Mouse (Mus musculus) adipocyte (in vitro differentiated cells): Measurements from ENCODE around the gene Nebl.

Source experiments
- DNase-seq: peaks from one replicate; pipeline ENCODE4 v3.0.0-alpha.2; 2016; ENCODE audit warnings: low spot score

Gene Nebl

GRCm38 (mm10) chr2:17515686-17516085 is 215.6 kb downstream of the Nebl start:
- DNase-seq, result no peak

DNA sequence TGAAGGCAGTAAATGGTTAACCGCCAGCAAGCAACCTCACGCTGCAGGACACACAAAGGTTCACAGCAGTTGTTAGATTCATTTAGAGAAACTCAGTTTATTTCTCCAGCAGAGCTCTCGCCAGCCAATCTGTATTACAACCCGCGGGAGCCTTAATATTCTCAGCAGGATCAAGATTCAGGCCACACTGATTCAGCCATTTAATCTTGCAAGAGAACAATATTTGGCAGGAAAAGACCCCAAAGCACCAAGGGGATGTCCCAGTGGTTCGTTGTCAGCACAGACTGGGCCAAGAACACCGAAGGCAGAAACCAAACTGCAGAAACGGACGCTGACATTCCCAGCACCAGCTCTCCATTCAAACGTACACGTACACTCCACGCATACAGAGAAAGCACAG is 216.5 kb downstream of the Nebl start:
- DNase-seq, result no peak

GRCm38 (mm10) chr2:17509942-17510341 is 221.3 kb downstream of the Nebl start:
- no peak for DNase-seq

GRCm38 (mm10) chr2:17507362-17507761 is 223.9 kb downstream of the Nebl start:
- DNase-seq, result no peak

DNA sequence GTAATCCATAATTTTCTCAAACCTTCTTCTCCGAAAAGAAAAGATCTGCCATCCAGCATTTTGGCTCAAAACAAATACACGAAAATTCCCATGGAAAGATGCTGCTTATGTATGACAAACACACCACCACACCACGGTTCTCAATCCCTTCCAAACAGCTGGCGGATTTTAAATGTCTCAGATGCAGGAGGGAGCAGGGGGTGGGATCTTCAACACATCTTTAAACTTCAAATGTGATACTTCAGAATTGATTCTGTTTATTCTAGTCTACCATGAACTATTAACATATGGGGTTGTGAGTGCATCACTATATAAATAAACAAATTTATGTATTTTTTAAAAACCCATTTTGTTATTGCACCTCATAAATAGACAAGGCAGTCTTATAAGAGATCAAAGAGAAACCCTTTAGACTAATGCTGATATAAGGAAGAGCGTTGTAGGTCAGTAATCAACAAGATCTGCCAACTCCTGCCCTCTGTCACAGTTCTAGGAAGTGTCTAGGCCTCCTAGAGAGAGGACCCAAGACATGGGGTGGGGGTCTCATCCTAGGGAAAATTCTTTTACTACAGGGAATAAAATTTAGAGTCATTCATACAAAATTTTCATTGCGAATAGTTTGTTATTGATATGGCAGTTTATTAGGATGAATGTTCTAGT is 227.0 kb downstream of the Nebl start:
- DNase-seq, result no peak

GRCm38 (mm10) chr2:17501075-17501474 is 230.2 kb downstream of the Nebl start:
- no peak for DNase-seq

DNA sequence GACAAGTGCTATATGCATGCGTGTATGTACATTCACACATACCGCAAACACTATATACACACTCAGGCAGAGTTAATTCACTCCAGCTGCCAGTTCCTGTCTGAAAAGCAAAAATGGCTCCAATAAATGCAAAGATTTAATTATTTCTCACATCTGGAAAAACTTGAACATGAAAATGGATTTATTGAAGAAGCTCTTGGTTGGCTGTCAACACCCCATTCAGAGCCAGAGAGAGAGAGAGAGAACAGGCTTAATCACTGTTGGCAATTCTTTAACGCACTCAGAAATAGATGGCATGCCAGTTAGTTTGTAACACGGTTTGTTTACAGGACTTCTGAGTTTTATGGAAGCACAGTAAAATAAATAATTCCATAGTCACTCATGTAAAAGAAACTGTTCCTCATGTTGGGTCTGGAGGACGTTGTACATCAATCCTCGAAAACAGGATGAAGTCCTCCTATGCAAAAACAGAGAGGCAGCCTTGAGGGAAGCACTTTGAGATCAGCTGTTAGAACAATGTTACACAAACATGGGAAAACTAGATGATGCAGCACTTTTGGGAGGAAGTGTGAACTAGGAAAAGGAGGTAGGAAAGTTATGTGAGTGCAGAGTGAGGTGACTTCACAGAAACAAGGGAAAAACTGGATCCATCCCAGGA is 265.6 kb downstream of the Nebl start:
- no peak for DNase-seq

- no peak for DNase-seq
Measured at GRCm38 (mm10) chr2:17460434-17460833, 270.8 kb downstream of the Nebl start.

- no peak for DNase-seq
Measured at GRCm38 (mm10) chr2:17453676-17454075, 277.6 kb downstream of the Nebl start.

DNA sequence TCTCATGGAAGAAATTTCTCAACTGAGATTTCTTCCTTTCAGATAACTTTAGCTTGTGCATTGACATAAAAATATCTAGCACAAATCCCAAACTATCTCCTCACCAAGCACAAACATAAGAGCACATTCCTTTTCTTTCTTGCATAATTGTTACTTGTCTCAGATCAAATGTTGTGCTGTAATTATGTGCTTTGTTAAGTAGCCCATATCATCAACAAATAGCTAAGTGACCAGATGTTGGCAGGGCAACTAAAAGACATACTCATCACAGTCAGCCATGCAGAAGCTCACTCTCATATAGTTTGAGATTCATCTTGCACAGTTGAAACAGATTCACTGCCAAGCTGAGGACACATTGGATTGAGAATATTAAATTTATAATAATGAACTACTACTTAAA is 282.9 kb downstream of the Nebl start:
- no peak for DNase-seq

DNA sequence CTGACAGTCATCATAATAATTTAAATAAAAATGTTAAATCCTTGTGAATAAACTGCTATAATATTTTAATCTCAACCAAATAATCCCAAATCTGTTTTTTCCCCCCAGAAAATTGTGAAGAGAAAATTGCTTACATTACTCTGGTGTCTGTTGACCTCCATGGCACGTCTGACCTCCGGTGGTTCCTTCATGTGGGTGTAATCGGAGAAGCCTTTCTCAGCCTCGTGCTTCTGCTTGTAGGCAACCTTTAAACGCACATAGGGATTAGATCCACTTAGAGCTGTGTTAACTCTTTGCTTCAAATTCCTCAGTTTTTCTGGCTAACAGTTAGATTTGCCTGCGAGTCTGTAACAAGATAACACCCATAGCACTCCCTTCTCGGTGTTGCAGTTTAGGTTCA is 287.7 kb downstream of the Nebl start:
- DNase-seq, result no peak

- DNase-seq, result no peak
Measured at GRCm38 (mm10) chr2:17438317-17438716, 292.9 kb downstream of the Nebl start.

DNA sequence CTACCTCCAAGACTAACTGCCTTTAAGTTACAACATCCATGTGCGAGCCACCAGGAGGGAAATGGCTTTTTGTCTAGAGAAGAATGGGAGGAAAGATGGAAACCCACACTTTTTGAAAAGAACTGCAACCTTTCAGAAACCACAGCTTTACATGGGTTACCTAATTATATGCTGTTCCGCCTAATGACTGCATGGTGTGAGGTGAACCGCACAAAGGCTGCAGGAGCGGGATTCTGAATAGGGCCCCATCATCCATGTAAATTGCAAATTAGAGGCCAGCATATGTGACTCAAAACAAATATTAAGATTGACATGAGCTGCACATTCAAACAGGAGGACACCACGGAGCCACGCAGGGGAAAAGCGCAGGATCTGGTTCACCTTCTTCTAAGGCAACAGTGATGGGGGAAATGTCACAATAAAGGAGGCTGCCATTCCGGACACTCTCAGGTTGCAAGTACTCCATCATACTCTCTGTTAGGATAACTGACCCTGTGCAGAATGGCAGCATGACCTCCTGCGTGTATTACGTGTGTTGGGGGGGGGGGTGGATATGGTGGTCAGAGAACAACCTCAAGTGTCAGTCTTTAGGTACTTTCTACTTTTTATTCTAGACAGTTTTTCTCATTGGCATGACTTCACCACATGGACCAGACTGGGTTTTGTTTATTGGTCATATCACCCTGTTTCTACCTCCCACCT is 294.4 kb downstream of the Nebl start:
- DNase-seq, result no peak

DNA sequence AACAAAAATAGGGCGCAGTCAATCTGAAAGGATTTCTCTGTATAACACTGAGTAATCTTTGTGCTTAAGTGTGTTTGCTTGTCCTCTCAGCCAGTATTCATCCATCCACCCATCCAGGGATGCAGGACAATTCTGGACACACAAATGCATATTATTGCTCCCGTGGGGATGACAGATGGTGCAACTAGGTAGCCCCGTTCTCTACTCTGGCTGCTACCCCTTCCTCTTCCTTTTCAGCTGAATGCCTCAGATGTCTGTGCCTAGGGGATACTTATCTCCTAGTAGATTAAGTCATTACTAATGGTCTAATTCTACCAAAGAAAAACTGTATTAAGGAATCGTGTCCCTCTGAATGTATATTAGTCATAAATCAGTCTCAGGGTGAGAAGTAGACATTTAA is 296.0 kb downstream of the Nebl start:
- DNase-seq, result no peak

DNA sequence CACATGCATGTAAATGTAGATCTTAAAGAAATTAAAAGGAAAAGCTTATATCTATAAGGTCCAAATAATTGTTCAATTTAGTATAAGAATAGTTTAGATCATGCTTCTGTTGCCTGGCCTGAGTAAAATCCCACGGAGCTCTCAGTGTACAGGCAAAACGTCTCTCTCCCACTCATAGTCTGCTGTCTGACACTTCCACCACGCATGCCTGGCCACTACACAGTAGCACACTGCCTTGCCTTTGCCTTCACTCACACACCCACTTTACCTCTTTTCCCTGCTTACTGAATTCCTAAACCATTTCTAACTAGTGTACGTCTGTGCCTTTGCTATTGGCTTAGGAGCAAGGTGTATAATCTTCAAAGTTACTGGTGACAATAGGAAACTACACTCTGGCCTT is 302.2 kb downstream of the Nebl start:
- DNase-seq, result no peak

- DNase-seq, result no peak
Measured at GRCm38 (mm10) chr2:17428156-17428555, 303.1 kb downstream of the Nebl start.

DNA sequence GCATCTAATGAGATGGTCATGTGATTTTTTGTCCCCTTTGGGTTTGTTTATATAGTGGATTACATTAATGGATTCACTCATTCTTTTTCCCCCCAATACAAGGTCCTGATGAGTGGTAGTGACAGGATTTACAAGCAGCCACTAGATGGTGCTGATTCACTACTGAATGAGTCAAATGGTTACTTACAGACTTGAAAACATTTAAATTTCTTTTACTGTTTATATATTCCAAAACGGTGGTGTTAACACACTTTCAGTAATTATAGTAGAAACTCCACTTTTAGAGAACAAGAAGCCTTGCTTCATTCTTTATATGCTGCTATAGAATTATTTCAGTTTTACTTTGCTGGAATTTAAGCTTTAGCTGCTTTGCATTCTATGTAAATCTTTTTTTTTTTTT is 308.3 kb downstream of the Nebl start:
- DNase-seq, result peak; percentile 59

DNA sequence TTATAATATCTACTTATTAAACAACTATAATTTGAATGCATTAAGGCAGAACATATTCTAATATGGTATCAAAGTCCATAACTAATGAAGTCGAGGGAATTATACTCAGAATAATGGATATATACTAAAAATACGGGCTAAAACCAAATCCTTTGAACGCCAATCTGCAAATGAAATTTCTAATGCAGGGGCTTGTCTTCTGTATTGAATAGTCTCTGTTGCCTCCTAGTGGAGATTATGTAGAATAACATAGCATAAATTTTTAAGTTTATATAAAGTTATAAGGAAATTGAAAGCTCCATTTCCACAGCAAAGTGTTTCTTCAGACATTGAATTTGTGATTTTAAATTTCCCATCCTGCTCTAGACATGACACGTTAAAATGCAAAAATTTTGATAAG is 315.9 kb downstream of the Nebl start:
- no peak for DNase-seq

DNA sequence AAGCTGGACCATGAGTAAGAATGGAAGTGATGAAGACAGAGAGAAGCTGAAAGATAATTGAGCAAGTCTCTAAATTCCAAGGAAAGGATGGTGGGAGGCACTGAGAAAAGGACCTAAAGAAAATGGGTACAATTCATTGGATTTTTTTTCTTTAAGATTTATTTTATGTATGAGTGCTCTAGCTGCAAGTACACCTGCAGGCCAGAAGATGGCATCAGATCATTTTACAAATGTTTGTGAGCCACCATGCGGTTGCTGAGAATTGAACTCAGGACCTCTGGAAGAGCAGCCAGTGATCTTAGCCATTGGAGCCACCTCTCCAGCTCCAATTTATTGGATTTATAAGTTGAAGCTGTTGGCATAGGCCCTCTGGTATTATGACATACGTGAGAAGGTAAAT is 316.9 kb downstream of the Nebl start:
- no peak for DNase-seq

DNA sequence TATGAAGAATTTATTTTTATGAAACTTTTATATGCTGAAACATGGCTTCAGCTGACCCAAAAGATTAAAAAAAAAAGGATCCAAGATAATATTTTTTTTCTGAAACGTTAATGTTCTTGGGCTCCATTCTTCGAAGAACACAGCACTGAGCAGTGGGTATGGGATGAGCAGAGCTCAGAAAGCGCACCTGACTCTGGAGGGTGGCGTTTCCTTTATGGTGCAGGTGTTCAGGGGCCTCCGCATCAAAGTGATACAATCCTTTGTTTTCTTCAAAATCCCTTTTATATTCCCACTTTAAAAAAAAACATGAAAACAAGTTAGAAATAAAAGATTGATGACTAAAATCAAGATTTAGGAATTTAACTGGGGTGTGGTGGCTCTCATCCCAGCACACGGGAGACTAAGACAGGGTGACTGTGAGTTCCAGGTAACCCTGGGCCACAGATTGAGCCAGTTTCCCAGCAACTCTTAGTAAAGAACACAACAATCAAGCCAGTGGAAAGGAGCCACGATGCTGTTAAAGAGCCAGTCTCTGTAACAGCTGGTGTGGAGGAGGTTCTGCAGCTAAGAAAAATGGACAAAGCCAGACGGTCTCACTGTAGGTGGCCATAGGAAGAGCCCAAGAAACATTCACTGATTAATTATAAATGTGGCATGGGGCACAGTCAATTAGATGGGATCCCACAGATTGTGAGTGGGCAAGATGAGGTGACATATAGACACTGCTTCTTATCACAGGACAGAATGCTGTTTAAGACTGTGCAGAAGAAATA is 317.6 kb downstream of the Nebl start:
- no peak for DNase-seq

GRCm38 (mm10) chr2:17409276-17409675 is 322.0 kb downstream of the Nebl start:
- DNase-seq, result no peak

- DNase-seq, result no peak
Measured at GRCm38 (mm10) chr2:17405899-17406531, 325.2 kb downstream of the Nebl start.
